Mouse (Mus musculus) liver, embryonic 12.5 days (tissue): Measurements from ENCODE around the gene Tescl. TPM values are rescaled to one million over a fixed set of nuclear protein-coding genes. Genes with fewer than 3 reads are reported as not detected.
A peak's percentile ranks its signal among the peaks of the same experiment; 100 is the strongest.

Source experiments
- ATAC-seq: fragments of 200-750 bp; cut with Nextera tagmentation; 2 replicates; pipeline ENCODE4 v1.8.0; 2017; ENCODE audit warnings: moderate number of reproducible peaks, mild to moderate bottlenecking, moderate library complexity
- H3K27ac ChIP-seq: fragments of 300-500 bp; sonication (generic); 2 replicates; pipeline ENCODE4 v1.5.1; 2016; ENCODE audit warnings: mild to moderate bottlenecking
- H3K27me3 ChIP-seq: fragments of 300-500 bp; sonication (generic); replicated peaks from 2 replicates; pipeline ENCODE4 v1.6.1; 2016; ENCODE audit warnings: mild to moderate bottlenecking, moderate library complexity
- H3K36me3 ChIP-seq: fragments of 300-500 bp; sonication (generic); 2 replicates; pipeline ENCODE4 v1.6.1; 2016; ENCODE audit warnings: mild to moderate bottlenecking, moderate library complexity
- H3K4me1 ChIP-seq: fragments of 300-500 bp; sonication (generic); 2 replicates; pipeline ENCODE4 v1.6.1; 2016
- H3K4me2 ChIP-seq: fragments of 300-500 bp; sonication (generic); 2 replicates; pipeline ENCODE4 v1.6.1; 2016; ENCODE audit warnings: mild to moderate bottlenecking, moderate library complexity
- H3K4me3 ChIP-seq: fragments of 300-500 bp; sonication (generic); 2 replicates; pipeline ENCODE4 v1.5.1; 2016; ENCODE audit warnings: mild to moderate bottlenecking, moderate library complexity
- H3K9ac ChIP-seq: fragments of 300-500 bp; sonication (generic); 2 replicates; pipeline ENCODE4 v1.6.1; 2016; ENCODE audit warnings: mild to moderate bottlenecking, moderate library complexity
- H3K9me3 ChIP-seq: fragments of 300-500 bp; sonication (generic); replicated peaks from 2 replicates; pipeline ENCODE4 v1.6.1; 2016; ENCODE audit warnings: mild to moderate bottlenecking, moderate library complexity
- WGBS: fragments of 180-500 bp; shearing (Covaris S2); methylation state at CpG from one replicate; pipeline ENCODE4 v1.1.7; 2016; ENCODE audit not compliant: insufficient replicate concordance; 5-methylcytosine and 5-hydroxymethylcytosine counted together
- polyA plus RNA-seq: library from polyadenylated mRNA; unstranded; fragments of >200 nt; fragmentation: Nextera tagmentation; extraction: Ambion mirVana; gene quantifications from 2 replicates; pipeline ENCODE4 v1.2.1, GENCODE M21; 2016

The Tescl gene
- polyA plus RNA-seq, 1 experiment from 2014 or later = not detected

- peak overlapping the region; percentile 100 for H3K27ac ChIP-seq
- WGBS = 24% methylated on average over 3 of the region's 3 CpGs
- H3K36me3 ChIP-seq = peaks cover 49% of the 10 kb centered on the region
- H3K4me3 ChIP-seq = peak overlapping the region; percentile 88
- H3K4me1 ChIP-seq = peaks cover 79% of the 10 kb centered on the region
- peak overlapping the region; percentile 96 for H3K4me2 ChIP-seq
- peak overlapping the region; percentile 100 for H3K9ac ChIP-seq
- no peaks in the 10 kb centered on the region; the same call in 1 of the 2 replicates for H3K27me3 ChIP-seq
- H3K9me3 ChIP-seq = no peaks in the 10 kb centered on the region
- ATAC-seq = no peak
These were observed 38.0 kb upstream of the Tescl start for GRCm38 (mm10) chr7:24371809-24372145.

GRCm38 (mm10) chr7:24371012-24371808, 37.5 kb upstream of the Tescl start:
- Histone ChIP-seq H3K27me3 (no peaks in the 10 kb centered on the region; the same call in 1 of the 2 replicates), H3K27ac (peak overlapping the region; percentile 100), H3K36me3 (peaks cover 43% of the 10 kb centered on the region), H3K4me1 (peaks cover 79% of the 10 kb centered on the region), H3K9ac (peak overlapping the region; percentile 100), H3K4me2 (peak overlapping the region; percentile 96), H3K9me3 (no peaks in the 10 kb centered on the region), H3K4me3 (peak overlapping the region; percentile 88)
- 10% methylated on average over 6 of the region's 7 CpGs for WGBS
- peak; percentile 87 for ATAC-seq

DNA sequence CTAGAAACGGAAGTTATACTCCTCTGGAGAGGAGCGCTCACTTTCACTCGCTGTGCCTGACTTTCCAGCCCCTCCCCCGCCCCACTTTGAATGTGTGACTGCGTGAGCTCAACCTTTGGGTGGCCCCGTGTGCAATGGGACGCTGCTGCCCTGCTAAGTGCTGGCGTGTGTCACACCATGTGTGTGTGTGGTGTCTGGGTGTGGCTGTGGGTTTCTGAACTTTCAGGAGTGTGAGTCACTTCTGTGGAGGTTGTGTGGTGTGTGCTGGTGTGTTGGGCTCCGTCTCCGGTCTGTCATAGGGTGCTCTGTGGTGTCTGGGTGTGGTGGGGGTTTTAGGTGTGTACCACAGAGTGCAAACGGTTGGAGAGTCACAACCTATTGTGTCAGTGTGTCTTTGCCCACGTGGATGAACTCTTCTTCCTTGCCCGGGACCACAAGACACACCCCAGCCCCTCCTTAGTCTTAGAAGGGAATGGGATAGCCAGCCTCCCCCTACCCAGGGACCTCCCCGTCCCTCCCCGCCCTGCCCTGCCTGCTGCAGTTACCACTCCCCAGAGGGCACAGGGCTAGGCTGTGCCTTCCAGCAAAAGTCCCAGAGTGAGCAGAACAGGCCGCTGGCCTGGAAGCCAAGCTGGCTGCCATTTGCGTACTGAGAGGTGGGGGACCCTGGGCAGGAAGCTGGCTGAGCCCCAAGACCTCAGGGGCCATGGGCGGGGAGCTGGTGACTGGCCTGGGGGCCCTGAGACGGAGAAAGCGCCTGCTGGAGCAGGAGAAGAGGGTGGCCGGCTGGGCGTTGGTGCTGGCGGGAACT, 36.2 kb upstream of the Tescl start, which contains the start of gene Kcnn4:
TSS of gene Kcnn4 (plus strand) at position 533 of the 811 bp plus-strand sequence.
- 10% methylated on average over 20 of the region's 23 CpGs for WGBS
- H3K27me3 ChIP-seq = no peaks in the 10 kb centered on the region; the same call in 1 of the 2 replicates
- peak within 1 kb of the TSS; percentile 88 for H3K4me3 ChIP-seq
- H3K9me3 ChIP-seq = no peaks in the 10 kb centered on the region
- peak within 1 kb of the TSS; percentile 100 for H3K9ac ChIP-seq
- H3K27ac ChIP-seq = peak within 1 kb of the TSS; percentile 100
- peaks cover 31% of the 10 kb centered on the region for H3K36me3 ChIP-seq
- ATAC-seq = peak; percentile 70
- H3K4me1 ChIP-seq = peaks cover 79% of the 10 kb centered on the region
- peak within 1 kb of the TSS; percentile 96 for H3K4me2 ChIP-seq

- Histone ChIP-seq H3K9ac (peak overlapping the region; percentile 100), H3K4me1 (peaks cover 78% of the 10 kb centered on the region)
These were observed 35.2 kb upstream of the Tescl start for GRCm38 (mm10) chr7:24368946-24369345.

DNA sequence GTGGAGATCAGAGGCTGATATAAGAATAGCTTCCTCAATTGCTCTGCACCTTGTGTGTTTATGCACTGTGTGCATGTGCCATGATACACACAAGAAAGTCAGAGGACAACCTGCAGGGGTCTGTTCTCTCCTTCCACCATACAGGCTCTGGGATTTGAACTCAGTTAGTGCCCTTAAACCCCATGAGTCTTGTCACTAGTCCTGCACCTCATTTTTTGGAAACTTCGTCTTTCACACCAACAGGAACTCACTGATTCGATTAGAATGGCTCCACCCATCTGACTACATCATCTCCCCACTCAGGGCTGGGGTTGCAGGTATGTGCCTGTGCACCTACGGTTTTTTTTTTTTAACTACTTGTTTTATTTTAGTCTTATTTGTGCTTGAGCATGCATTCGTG, 34.5 kb upstream of the Tescl start:
- Histone ChIP-seq H3K4me1 (peaks cover 78% of the 10 kb centered on the region), H3K9me3 (no peaks in the 10 kb centered on the region), H3K27me3 (peaks cover 9% of the 10 kb centered on the region), H3K4me2 (peak overlapping the region; percentile 96; the same call in 1 of the 2 replicates), H3K9ac (peak overlapping the region; percentile 100; the same call in 1 of the 2 replicates), H3K27ac (peak overlapping the region; percentile 100), H3K36me3 (peaks cover 14% of the 10 kb centered on the region), H3K4me3 (no peak overlapping the region)
- no peak for ATAC-seq
- WGBS = 49% methylated on average over 4 of the region's 4 CpGs

More at GRCm38 (mm10) chr7:24368946-24369345, 35.2 kb upstream of the Tescl start:
- Histone ChIP-seq H3K4me3 (peak overlapping the region; percentile 88; the same call in 1 of the 2 replicates), H3K9me3 (no peaks in the 10 kb centered on the region), H3K36me3 (peaks cover 21% of the 10 kb centered on the region), H3K27me3 (peaks cover 3% of the 10 kb centered on the region), H3K4me2 (peak overlapping the region; percentile 96), H3K27ac (peak overlapping the region; percentile 100)
- 82% methylated on average over 7 of the region's 7 CpGs for WGBS
- ATAC-seq = no peak

DNA sequence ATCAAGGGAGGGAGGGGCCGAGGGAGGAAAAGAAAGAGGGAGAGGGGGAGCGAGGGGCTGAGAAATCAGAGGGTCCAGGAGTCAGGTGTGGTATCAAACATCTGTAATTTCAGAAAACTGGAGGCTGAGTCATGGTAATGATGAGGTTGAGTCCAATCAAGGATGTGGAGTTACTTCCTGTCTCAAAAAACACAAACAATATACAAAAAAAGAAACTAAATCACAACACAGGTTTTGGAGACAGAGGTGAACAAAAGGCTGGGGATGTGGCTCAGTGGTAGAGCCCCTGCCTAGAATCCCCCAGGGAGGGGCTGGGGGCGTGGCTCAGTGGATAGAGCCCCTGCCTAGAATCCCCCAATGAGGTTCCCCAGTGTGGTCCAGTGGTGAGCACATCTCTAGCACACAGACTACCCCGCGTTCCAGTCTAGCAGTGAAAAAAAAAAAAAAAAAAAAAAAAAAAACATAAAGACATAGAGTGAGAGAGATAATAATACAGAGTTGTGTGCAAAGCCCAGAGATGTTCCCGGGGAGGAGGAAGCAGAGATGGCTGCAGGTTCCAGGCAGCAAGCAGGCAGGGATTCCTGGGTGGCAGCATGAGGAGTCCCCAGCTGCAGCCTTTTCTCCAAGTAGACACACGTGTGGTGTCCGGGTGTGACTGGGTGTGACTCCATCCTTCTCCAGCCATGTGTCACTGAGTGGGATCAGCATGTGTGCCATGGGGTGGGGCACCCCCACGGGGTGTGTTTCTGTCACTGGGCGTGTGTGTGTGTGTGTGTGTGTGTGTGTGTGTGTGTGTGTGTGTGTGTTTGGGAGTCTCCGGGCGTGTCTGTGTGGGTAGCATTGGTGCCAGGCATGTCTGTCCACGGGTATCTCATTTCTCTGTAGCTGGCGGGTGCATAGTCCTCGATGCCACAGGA, 33.2 kb upstream of the Tescl start:
- peak overlapping the region; percentile 7 for H3K4me2 ChIP-seq
- H3K36me3 ChIP-seq = 0 out of 2 replicates have a peak, but pooled peaks cover 4% of the 10 kb centered on the region
- peaks cover 18% of the 10 kb centered on the region for H3K27me3 ChIP-seq
- H3K4me1 ChIP-seq = peaks cover 73% of the 10 kb centered on the region
- H3K4me3 ChIP-seq = no peak overlapping the region
- H3K9me3 ChIP-seq = no peaks in the 10 kb centered on the region
- peak overlapping the region; percentile 19; the same call in 1 of the 2 replicates for H3K9ac ChIP-seq
- peak; percentile 5; the same call in 1 of the 2 replicates for ATAC-seq
- 57% methylated on average over 13 of the region's 15 CpGs for WGBS
- H3K27ac ChIP-seq = peak overlapping the region; percentile 100

DNA sequence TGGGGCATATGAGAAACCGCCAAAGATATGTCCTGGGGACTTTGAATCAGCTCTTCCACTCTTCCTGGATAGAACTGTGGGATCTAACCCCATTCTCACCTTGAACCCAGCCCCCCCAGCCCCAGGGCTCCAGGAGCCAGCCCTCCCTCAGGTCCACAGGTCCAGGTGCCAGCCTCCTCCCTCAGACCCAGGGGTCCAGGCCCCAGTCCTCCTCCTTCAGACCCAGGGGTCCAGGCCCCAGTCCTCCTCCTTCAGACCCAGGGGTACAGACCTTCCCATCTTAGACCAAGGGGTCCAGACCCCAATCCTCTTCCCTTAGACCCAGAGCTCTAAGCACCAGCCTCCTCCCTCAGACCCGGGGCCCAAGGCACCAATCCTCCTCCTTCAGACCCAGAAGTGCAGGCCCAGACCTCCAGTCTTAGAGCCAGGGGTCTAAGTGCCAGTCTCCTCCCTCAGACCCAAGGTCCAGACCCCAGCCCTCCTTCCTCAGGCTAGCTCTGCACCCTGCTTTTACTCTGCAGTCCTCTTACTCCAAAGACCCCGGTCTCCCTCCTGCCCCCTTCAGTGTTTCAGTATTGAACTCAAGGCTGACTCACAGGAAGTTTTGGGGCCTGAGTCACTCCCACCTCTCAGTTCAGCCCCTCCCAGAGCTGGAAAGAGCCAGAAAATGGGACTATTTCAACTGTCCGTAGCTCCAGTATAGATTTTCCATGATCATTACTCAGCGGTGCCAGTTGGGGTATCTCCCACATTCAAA, 31.7 kb upstream of the Tescl start:
- no peak for ATAC-seq
- 0 out of 2 replicates have a peak overlapping the region, but pooled peaks have one; percentile 10 for H3K4me2 ChIP-seq
- H3K27ac ChIP-seq = peak overlapping the region; percentile 100
- peaks cover 21% of the 10 kb centered on the region for H3K27me3 ChIP-seq
- H3K4me1 ChIP-seq = peaks cover 73% of the 10 kb centered on the region
- 63% methylated on average over 5 of the region's 5 CpGs for WGBS
- no peak overlapping the region for H3K4me3 ChIP-seq
- no peaks in the 10 kb centered on the region for H3K9me3 ChIP-seq
- H3K9ac ChIP-seq = peak overlapping the region; percentile 60
- no peaks in the 10 kb centered on the region for H3K36me3 ChIP-seq

DNA sequence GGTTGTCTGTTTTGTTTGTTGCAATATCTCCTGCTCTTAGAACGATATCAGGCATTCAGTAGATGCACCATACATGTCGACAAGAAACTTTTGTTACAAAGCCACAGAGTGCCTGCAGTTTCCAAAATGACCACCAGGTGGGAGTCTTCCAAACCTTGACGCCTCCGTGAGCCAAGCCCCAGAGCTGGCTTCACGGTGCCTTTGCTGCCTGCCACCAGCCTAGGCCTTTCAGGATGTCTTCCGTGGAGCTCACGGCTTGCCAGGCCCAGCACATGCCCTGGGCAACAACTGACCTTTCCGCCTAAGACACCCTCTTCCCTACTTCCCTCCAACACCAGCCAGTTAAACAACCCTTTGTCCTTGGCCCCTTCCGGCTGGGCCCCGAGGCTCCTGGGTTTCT, 31.1 kb upstream of the Tescl start:
- H3K4me3 ChIP-seq = no peak overlapping the region
- H3K4me1 ChIP-seq = peaks cover 71% of the 10 kb centered on the region
- H3K27me3 ChIP-seq = peaks cover 21% of the 10 kb centered on the region
- WGBS = 19% methylated on average over 10 of the region's 10 CpGs
- H3K27ac ChIP-seq = peak overlapping the region; percentile 100
- H3K36me3 ChIP-seq = no peaks in the 10 kb centered on the region
- peak; percentile 57 for ATAC-seq
- no peaks in the 10 kb centered on the region for H3K9me3 ChIP-seq
- H3K9ac ChIP-seq = peak overlapping the region; percentile 60
- H3K4me2 ChIP-seq = peak overlapping the region; percentile 42

- Histone ChIP-seq H3K4me1 (peaks cover 55% of the 10 kb centered on the region), H3K27ac (no peak overlapping the region), H3K4me3 (no peak overlapping the region), H3K36me3 (no peaks in the 10 kb centered on the region), H3K9ac (no peak overlapping the region), H3K27me3 (peaks cover 21% of the 10 kb centered on the region), H3K4me2 (peak overlapping the region; percentile 14; the same call in 1 of the 2 replicates), H3K9me3 (no peaks in the 10 kb centered on the region)
- WGBS = 18% methylated on average over 6 of the region's 7 CpGs
- ATAC-seq = no peak
These were observed 29.5 kb upstream of the Tescl start for GRCm38 (mm10) chr7:24363228-24363627.

DNA sequence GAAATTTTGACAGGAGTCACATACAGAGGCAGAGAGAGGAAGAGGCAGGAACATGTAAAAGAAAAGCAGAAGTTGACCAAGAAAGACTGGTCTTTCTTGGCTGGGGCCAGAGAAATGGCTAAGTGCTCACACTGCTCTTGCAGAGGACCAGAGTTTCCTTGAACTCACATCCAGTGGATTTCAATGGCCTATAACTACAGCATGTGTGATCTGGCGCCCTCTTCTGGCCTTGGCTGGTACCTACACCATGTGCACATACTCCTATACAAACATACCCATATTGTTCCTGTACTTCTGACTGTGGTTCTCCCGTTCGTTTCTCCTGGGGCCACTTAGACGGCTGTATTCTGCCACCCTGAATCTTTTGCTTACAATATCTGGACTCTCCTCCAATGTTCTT, 27.3 kb upstream of the Tescl start:
- no peak for ATAC-seq
- Histone ChIP-seq H3K27me3 (peaks cover 21% of the 10 kb centered on the region), H3K4me2 (no peak overlapping the region), H3K9ac (no peak overlapping the region), H3K9me3 (peaks cover 3% of the 10 kb centered on the region; the same call in 1 of the 2 replicates), H3K4me3 (no peak overlapping the region), H3K36me3 (no peaks in the 10 kb centered on the region), H3K4me1 (peaks cover 33% of the 10 kb centered on the region), H3K27ac (no peak overlapping the region)
- 49% methylated on average over 4 of the region's 4 CpGs for WGBS
